Mouse (Mus musculus) liver, adult 2 months (tissue): ENCODE data around the gene Rln3.

ENCODE experiments used
- CTCF ChIP-seq: fragments of 200-500 bp; IDR thresholded peaks from 2 replicates; pipeline ENCODE4 v1.5.1; 2011; ENCODE audit warnings: low read depth, low read length, control low read depth
- POLR2A ChIP-seq: fragments of 200-500 bp; IDR thresholded peaks from 2 replicates; pipeline ENCODE4 v1.6.1; 2011; ENCODE audit warnings: low read length, control low read depth; ENCODE audit not compliant: insufficient read depth; ENCODE audit errors: extremely low read depth

DNA sequence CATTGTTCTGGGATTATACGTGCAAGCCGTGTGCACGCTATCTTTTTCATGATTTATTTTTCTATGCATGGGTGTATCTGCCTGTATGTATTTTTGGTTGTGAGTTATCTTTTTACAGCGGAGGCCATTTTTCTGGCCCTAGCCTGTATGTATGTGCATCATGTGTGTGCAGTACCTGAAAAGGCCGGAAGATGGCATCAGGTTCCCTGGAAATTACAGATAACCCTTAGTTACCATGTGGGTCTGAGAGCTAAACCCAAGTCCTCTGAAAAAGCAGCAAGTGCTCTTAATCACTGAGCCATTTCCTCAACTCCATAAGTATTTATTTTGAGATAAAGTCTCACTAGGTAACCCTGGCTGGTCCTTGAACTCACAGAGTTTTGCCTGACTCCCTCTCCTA lies 8.4 kb upstream of the Rln3 start:
- no peak for TF ChIP-seq CTCF
- TF ChIP-seq POLR2A = no peak
